Mouse (Mus musculus): ENCODE results near the gene Prokr2. TPM values are rescaled to one million over a fixed set of nuclear protein-coding genes. Genes with fewer than 3 reads are reported as not detected.

Prokr2 gene
- polyA plus RNA-seq, 1 experiment = 3.8 TPM

GRCm38 (mm10) chr2:132382308-132382707 lies 2.9 kb downstream of the Prokr2 start:
- 65% methylated on average over 2 of the region's 2 CpGs for WGBS
- Histone ChIP-seq H3K27ac (ENCODE audit: control insufficient read depth, insufficient read depth, low read length) (no peak overlapping the region), H3K4me1 (replicated peaks; ENCODE audit: control insufficient read depth, insufficient read depth, low read length) (peaks cover 10% of the 10 kb centered on the region), H3K36me3 (ENCODE audit: control insufficient read depth, insufficient read depth, low read length) (no peaks in the 10 kb centered on the region), H3K27me3 (ENCODE audit: control insufficient read depth, insufficient read depth, low read length) (peaks cover 10% of the 10 kb centered on the region), H3K4me3 (ENCODE audit: control insufficient read depth, insufficient read depth, low read length) (no peak overlapping the region)
- no peak for TF ChIP-seq POLR2A (IDR thresholded peaks at IDR 0.05; ENCODE audit: control insufficient read depth, extremely low read depth, insufficient read depth, low read length, poor library complexity)
- TF ChIP-seq CTCF (IDR thresholded peaks at IDR 0.05; ENCODE audit: borderline replicate concordance, control insufficient read depth, extremely low read depth, insufficient read depth, low read length, poor library complexity) = no peak
- no peak for DNase-seq

- no peak for DNase-seq
- no peak overlapping the region for H3K27ac ChIP-seq (ENCODE audit: control insufficient read depth, insufficient read depth, low read length)
- H3K27me3 ChIP-seq (ENCODE audit: control insufficient read depth, insufficient read depth, low read length) = peaks cover 2% of the 10 kb centered on the region; the same call in 1 of the 2 replicates
- H3K4me3 ChIP-seq (ENCODE audit: control insufficient read depth, insufficient read depth, low read length) = no peak overlapping the region
- no peak for TF ChIP-seq POLR2A (IDR thresholded peaks at IDR 0.05; ENCODE audit: control insufficient read depth, extremely low read depth, insufficient read depth, low read length, poor library complexity)
- TF ChIP-seq CTCF (IDR thresholded peaks at IDR 0.05; ENCODE audit: borderline replicate concordance, control insufficient read depth, extremely low read depth, insufficient read depth, low read length, poor library complexity) = no peak
- no peaks in the 10 kb centered on the region for H3K36me3 ChIP-seq (ENCODE audit: control insufficient read depth, insufficient read depth, low read length)
- peaks cover 2% of the 10 kb centered on the region; the same call in 1 of the 2 replicates for H3K4me1 ChIP-seq (replicated peaks; ENCODE audit: control insufficient read depth, insufficient read depth, low read length)
- 7% methylated on average over 4 of the region's 4 CpGs for WGBS
Observed at GRCm38 (mm10) chr2:132379690-132380089, 5.6 kb downstream of the Prokr2 start.

- WGBS = 48% methylated on average over 10 of the region's 10 CpGs
- TF ChIP-seq POLR2A (IDR thresholded peaks at IDR 0.05; ENCODE audit: control insufficient read depth, extremely low read depth, insufficient read depth, low read length, poor library complexity) = no peak
- no peak for TF ChIP-seq CTCF (IDR thresholded peaks at IDR 0.05; ENCODE audit: borderline replicate concordance, control insufficient read depth, extremely low read depth, insufficient read depth, low read length, poor library complexity)
Observed at GRCm38 (mm10) chr2:132378602-132379150, 6.6 kb downstream of the Prokr2 start.

GRCm38 (mm10) chr2:132377436-132377835 lies 7.8 kb downstream of the Prokr2 start:
- 90% methylated on average over 2 of the region's 2 CpGs for WGBS

More at GRCm38 (mm10) chr2:132378602-132379150, 6.6 kb downstream of the Prokr2 start:
- Histone ChIP-seq H3K27me3 (ENCODE audit: control insufficient read depth, insufficient read depth, low read length) (peaks cover 2% of the 10 kb centered on the region; the same call in 1 of the 2 replicates), H3K4me3 (ENCODE audit: control insufficient read depth, insufficient read depth, low read length) (no peak overlapping the region), H3K27ac (ENCODE audit: control insufficient read depth, insufficient read depth, low read length) (no peak overlapping the region), H3K36me3 (ENCODE audit: control insufficient read depth, insufficient read depth, low read length) (no peaks in the 10 kb centered on the region), H3K4me1 (replicated peaks; ENCODE audit: control insufficient read depth, insufficient read depth, low read length) (no peaks in the 10 kb centered on the region)
- no peak for DNase-seq

GRCm38 (mm10) chr2:132375721-132376120 lies 9.5 kb downstream of the Prokr2 start:
- no peak for DNase-seq
- Histone ChIP-seq H3K36me3 (ENCODE audit: control insufficient read depth, insufficient read depth, low read length) (no peaks in the 10 kb centered on the region), H3K27me3 (ENCODE audit: control insufficient read depth, insufficient read depth, low read length) (no peaks in the 10 kb centered on the region), H3K4me3 (ENCODE audit: control insufficient read depth, insufficient read depth, low read length) (no peak overlapping the region), H3K4me1 (replicated peaks; ENCODE audit: control insufficient read depth, insufficient read depth, low read length) (no peaks in the 10 kb centered on the region), H3K27ac (ENCODE audit: control insufficient read depth, insufficient read depth, low read length) (no peak overlapping the region)
- 88% methylated on average over 3 of the region's 3 CpGs for WGBS
- no peak for TF ChIP-seq CTCF (IDR thresholded peaks at IDR 0.05; ENCODE audit: borderline replicate concordance, control insufficient read depth, extremely low read depth, insufficient read depth, low read length, poor library complexity)

More at GRCm38 (mm10) chr2:132377436-132377835, 7.8 kb downstream of the Prokr2 start:
- Histone ChIP-seq H3K27ac (ENCODE audit: control insufficient read depth, insufficient read depth, low read length) (no peak overlapping the region), H3K4me3 (ENCODE audit: control insufficient read depth, insufficient read depth, low read length) (no peak overlapping the region), H3K4me1 (replicated peaks; ENCODE audit: control insufficient read depth, insufficient read depth, low read length) (no peaks in the 10 kb centered on the region), H3K27me3 (ENCODE audit: control insufficient read depth, insufficient read depth, low read length) (no peaks in the 10 kb centered on the region), H3K36me3 (ENCODE audit: control insufficient read depth, insufficient read depth, low read length) (no peaks in the 10 kb centered on the region)
- TF ChIP-seq CTCF (IDR thresholded peaks at IDR 0.05; ENCODE audit: borderline replicate concordance, control insufficient read depth, extremely low read depth, insufficient read depth, low read length, poor library complexity) = no peak
- TF ChIP-seq POLR2A (IDR thresholded peaks at IDR 0.05; ENCODE audit: control insufficient read depth, extremely low read depth, insufficient read depth, low read length, poor library complexity) = no peak
- DNase-seq = no peak

GRCm38 (mm10) chr2:132375135-132375534 lies 10.1 kb downstream of the Prokr2 start:
- Histone ChIP-seq H3K27me3 (ENCODE audit: control insufficient read depth, insufficient read depth, low read length) (no peaks in the 10 kb centered on the region), H3K4me3 (ENCODE audit: control insufficient read depth, insufficient read depth, low read length) (no peak overlapping the region), H3K4me1 (replicated peaks; ENCODE audit: control insufficient read depth, insufficient read depth, low read length) (no peaks in the 10 kb centered on the region), H3K27ac (ENCODE audit: control insufficient read depth, insufficient read depth, low read length) (no peak overlapping the region), H3K36me3 (ENCODE audit: control insufficient read depth, insufficient read depth, low read length) (no peaks in the 10 kb centered on the region)
- 88% methylated on average over 9 of the region's 9 CpGs for whole genome bisulfite sequencing
- no peak for DNase-seq
- TF ChIP-seq CTCF (IDR thresholded peaks at IDR 0.05; ENCODE audit: borderline replicate concordance, control insufficient read depth, extremely low read depth, insufficient read depth, low read length, poor library complexity) (no peak), POLR2A (IDR thresholded peaks at IDR 0.05; ENCODE audit: control insufficient read depth, extremely low read depth, insufficient read depth, low read length, poor library complexity) (no peak)

- H3K4me1 ChIP-seq (replicated peaks; ENCODE audit: control insufficient read depth, insufficient read depth, low read length) = no peaks in the 10 kb centered on the region
- H3K27ac ChIP-seq (ENCODE audit: control insufficient read depth, insufficient read depth, low read length) = no peak overlapping the region
- H3K4me3 ChIP-seq (ENCODE audit: control insufficient read depth, insufficient read depth, low read length) = no peak overlapping the region
- DNase-seq = no peak
- H3K27me3 ChIP-seq (ENCODE audit: control insufficient read depth, insufficient read depth, low read length) = no peaks in the 10 kb centered on the region
- WGBS = 32% methylated on average over 17 of the region's 17 CpGs
- TF ChIP-seq CTCF (IDR thresholded peaks at IDR 0.05; ENCODE audit: borderline replicate concordance, control insufficient read depth, extremely low read depth, insufficient read depth, low read length, poor library complexity) (no peak), POLR2A (IDR thresholded peaks at IDR 0.05; ENCODE audit: control insufficient read depth, extremely low read depth, insufficient read depth, low read length, poor library complexity) (no peak)
- H3K36me3 ChIP-seq (ENCODE audit: control insufficient read depth, insufficient read depth, low read length) = no peaks in the 10 kb centered on the region
Observed at GRCm38 (mm10) chr2:132373748-132374147, 11.5 kb downstream of the Prokr2 start.

Data from thymus, adult 2 months (tissue).